Mouse (Mus musculus): ENCODE data around the gene Dvl2.

Dvl2 gene

GRCm38 (mm10) chr11:70028401-70029129, 28.2 kb downstream of the Dvl2 start:
- no peak for DNase-seq (ENCODE audit: low read depth, low spot score)

GRCm38 (mm10) chr11:70029130-70029801, 28.9 kb downstream of the Dvl2 start:
- DNase-seq (ENCODE audit: low read depth, low spot score), result peak; percentile 100

GRCm38 (mm10) chr11:70029829-70030550, 29.6 kb downstream of the Dvl2 start:
- no peak for DNase-seq (ENCODE audit: low read depth, low spot score)

GRCm38 (mm10) chr11:70030651-70031320, 30.4 kb downstream of the Dvl2 start:
- no peak for DNase-seq (ENCODE audit: low read depth, low spot score)

GRCm38 (mm10) chr11:70031321-70031670, 30.9 kb downstream of the Dvl2 start:
- no peak for DNase-seq (ENCODE audit: low read depth, low spot score)

GRCm38 (mm10) chr11:70038174-70038573, 37.8 kb downstream of the Dvl2 start:
- DNase-seq (ENCODE audit: low read depth, low spot score), result no peak

- DNase-seq (ENCODE audit: low read depth, low spot score), result no peak
These were observed 39.2 kb downstream of the Dvl2 start for GRCm38 (mm10) chr11:70039631-70040030.

- no peak for DNase-seq (ENCODE audit: low read depth, low spot score)
These were observed 39.8 kb downstream of the Dvl2 start for GRCm38 (mm10) chr11:70040184-70040583.

GRCm38 (mm10) chr11:70042309-70043085, 42.1 kb downstream of the Dvl2 start:
- DNase-seq (ENCODE audit: low read depth, low spot score), result no peak

- peak; percentile 60 for DNase-seq (ENCODE audit: low read depth, low spot score)
These were observed 43.3 kb downstream of the Dvl2 start for GRCm38 (mm10) chr11:70043665-70044064.

- DNase-seq (ENCODE audit: low read depth, low spot score), result no peak
These were observed 45.0 kb downstream of the Dvl2 start for GRCm38 (mm10) chr11:70045435-70045834.

GRCm38 (mm10) chr11:70049366-70049765, 49.0 kb downstream of the Dvl2 start:
- DNase-seq (ENCODE audit: low read depth, low spot score), result no peak

- DNase-seq (ENCODE audit: low read depth, low spot score), result peak; percentile 38
These were observed 49.4 kb downstream of the Dvl2 start for GRCm38 (mm10) chr11:70049816-70050215.

GRCm38 (mm10) chr11:70053156-70053555, 52.8 kb downstream of the Dvl2 start:
- no peak for DNase-seq (ENCODE audit: low read depth, low spot score)

GRCm38 (mm10) chr11:70053898-70054570, 53.6 kb downstream of the Dvl2 start, which contains the start of gene Asgr1:
TSS of gene Asgr1 (plus strand) at chr11:70054085.
- no peak for DNase-seq (ENCODE audit: low read depth, low spot score)

GRCm38 (mm10) chr11:70055618-70056214, 55.3 kb downstream of the Dvl2 start:
- DNase-seq (ENCODE audit: low read depth, low spot score), result peak; percentile 71

- no peak for DNase-seq (ENCODE audit: low read depth, low spot score)
These were observed 57.4 kb downstream of the Dvl2 start for GRCm38 (mm10) chr11:70057805-70058204.

GRCm38 (mm10) chr11:70059930-70060329, 59.5 kb downstream of the Dvl2 start:
- no peak for DNase-seq (ENCODE audit: low read depth, low spot score)

Measured in R1 (cell line).